Comparison of ENCODE assay signal across 8 mouse cellular contexts in genomic region chr15:85858980-85859489, GRCm38 (mm10). TPM values are rescaled to one million over a fixed set of nuclear protein-coding genes. Genes with fewer than 3 reads are reported as not detected.
DNase-seq lines count a peak whose midpoint lies in the region; ATAC-seq and TF ChIP-seq lines count a peak whose summit lies in the region.

No protein-coding gene starts in this region.

- H3K9me3 ChIP-seq in heart, embryonic 13.5 days, result no peaks in the 10 kb centered on the region
- H3K9me3 ChIP-seq in ES-E14 (ENCODE audit: control insufficient read depth, insufficient read depth, low read depth, low read length), result no peaks in the 10 kb centered on the region
- no peaks in the 10 kb centered on the region for H3K9me3 ChIP-seq in forebrain, embryonic 11.5 days (ENCODE audit: control insufficient read depth, low read length)
- H3K9me3 ChIP-seq in limb, embryonic 14.5 days (ENCODE audit: control insufficient read depth, low read length), result no peaks in the 10 kb centered on the region

- in situ Hi-C loops in ES-E14 (cut with MboI; ENCODE audit: low sequenced_read_pairs in 2 of 2, unreplicated experiment in 2 of 2), result no loop called here

- H3K4me3 ChIP-seq in heart, embryonic 13.5 days, result peak overlapping the region; percentile 90
- peak overlapping the region; percentile 66 to 75 for H3K4me3 ChIP-seq in ES-E14 (ENCODE audit: insufficient read depth in 1 of 2, low read depth in 1 of 2, low read length in 2 of 2, poor library complexity in 1 of 2, severe bottlenecking in 1 of 2)
- peak overlapping the region; percentile 85 for H3K4me3 ChIP-seq in forebrain, embryonic 11.5 days (ENCODE audit: low read depth, low read length)
- peak overlapping the region; percentile 74 for H3K4me3 ChIP-seq in limb, embryonic 14.5 days (replicated peaks; ENCODE audit: low read length)
- H3K4me3 ChIP-seq in olfactory bulb, adult 2 months (ENCODE audit: insufficient read depth, low read depth, low read length), result peak overlapping the region; percentile 82

- peak overlapping the region; percentile 79 for H3K9ac ChIP-seq in heart, embryonic 13.5 days
- H3K9ac ChIP-seq in ES-E14 (ENCODE audit: insufficient read depth, low read depth, low read length, poor library complexity, severe bottlenecking), result peak overlapping the region; percentile 75; the same call in 1 of the 2 replicates
- H3K9ac ChIP-seq in forebrain, embryonic 11.5 days (ENCODE audit: low read length), result peak overlapping the region; percentile 86
- peak overlapping the region; percentile 73 for H3K9ac ChIP-seq in limb, embryonic 14.5 days (ENCODE audit: low read depth, low read length, severe bottlenecking)

- H3K4me1 ChIP-seq in heart, embryonic 13.5 days, result peaks cover 28% of the 10 kb centered on the region
- peaks cover 6 to 8% of the 10 kb centered on the region in 2 experiments; a peak in 3 of 4 replicates for H3K4me1 ChIP-seq in ES-E14 (ENCODE audit: control insufficient read depth in 2 of 2, insufficient read depth in 2 of 2, low read length in 2 of 2, poor library complexity in 1 of 2)
- H3K4me1 ChIP-seq in forebrain, embryonic 11.5 days (replicated peaks; ENCODE audit: control insufficient read depth, insufficient read depth, low read length), result peaks cover 8% of the 10 kb centered on the region
- peaks cover 18% of the 10 kb centered on the region for H3K4me1 ChIP-seq in limb, embryonic 14.5 days (ENCODE audit: control insufficient read depth, insufficient read depth, low read length)
- H3K4me1 ChIP-seq in olfactory bulb, adult 2 months (ENCODE audit: control insufficient read depth, insufficient read depth, low read length), result peaks cover 7% of the 10 kb centered on the region

- no peak for DNase-seq in heart, adult 9 months (ENCODE audit: low spot score in 2 of 2)
- DNase-seq in ES-E14 (ENCODE audit: low read depth, low spot score), result no peak
- no peak for DNase-seq in forebrain, embryonic 11.5 days (ENCODE audit: low spot score)
- DNase-seq in limb, embryonic 14.5 days (ENCODE audit: low spot score), result peak; percentile 6
- no peak for DNase-seq in cerebellum, adult 11 months
- no peak for DNase-seq in layer of hippocampus, adult 11-12 months (ENCODE audit: low spot score)

- 0 out of 2 replicates have a peak overlapping the region, but pooled peaks have one; percentile 33 for H3K27ac ChIP-seq in heart, embryonic 13.5 days (replicated peaks)
- H3K27ac ChIP-seq in ES-E14 (ENCODE audit: insufficient read depth, low read depth, low read length, poor library complexity, severe bottlenecking), result no peak overlapping the region; the same call in 1 of the 2 replicates
- no peak overlapping the region for H3K27ac ChIP-seq in forebrain, embryonic 11.5 days (ENCODE audit: low read depth, low read length)
- 0 out of 2 replicates have a peak overlapping the region, but pooled peaks have one; percentile 33 for H3K27ac ChIP-seq in limb, embryonic 14.5 days (replicated peaks; ENCODE audit: low read depth, low read length)
- H3K27ac ChIP-seq in olfactory bulb, adult 2 months (ENCODE audit: insufficient read depth, low read depth, low read length), result peak overlapping the region; percentile 49

- no peaks in the 10 kb centered on the region for H3K27me3 ChIP-seq in heart, embryonic 13.5 days (replicated peaks)
- no peaks in the 10 kb centered on the region for H3K27me3 ChIP-seq in forebrain, embryonic 11.5 days (ENCODE audit: control insufficient read depth, insufficient read depth, low read length)
- no peaks in the 10 kb centered on the region for H3K27me3 ChIP-seq in limb, embryonic 14.5 days (ENCODE audit: control insufficient read depth, insufficient read depth, low read length)

- ATAC-seq in heart, embryonic 13.5 days (ENCODE audit: extremely low read depth, insufficient number of reproducible peaks, low FRiP score, low TSS enrichment), result no peak
- peak; percentile 45 for ATAC-seq in forebrain, embryonic 11.5 days (replicated peaks; ENCODE audit: low FRiP score)
- ATAC-seq in limb, embryonic 14.5 days (ENCODE audit: low FRiP score, low read depth), result peak; percentile 2; the same call in 1 of the 2 replicates

- no peak for TF ChIP-seq CTCF in olfactory bulb, adult 2 months (IDR thresholded peaks at IDR 0.05; ENCODE audit: insufficient read depth, low read depth, low read length)

- H3K36me3 ChIP-seq in heart, embryonic 13.5 days, result peaks cover 29% of the 10 kb centered on the region
- H3K36me3 ChIP-seq in ES-E14 (ENCODE audit: control insufficient read depth, insufficient read depth, low read length, poor library complexity, severe bottlenecking), result peaks cover 22% of the 10 kb centered on the region
- H3K36me3 ChIP-seq in forebrain, embryonic 11.5 days (ENCODE audit: control insufficient read depth, insufficient read depth, low read length), result peaks cover 6% of the 10 kb centered on the region; the same call in 1 of the 2 replicates
- peaks cover 25% of the 10 kb centered on the region for H3K36me3 ChIP-seq in limb, embryonic 14.5 days (ENCODE audit: control insufficient read depth, insufficient read depth, low read length)

- WGBS in heart, embryonic 13.5 days, result 11% methylated on average over 15 of the region's 15 CpGs
- 11% methylated on average over 15 of the region's 15 CpGs for WGBS in forebrain, embryonic 11.5 days
- 10% methylated on average over 15 of the region's 15 CpGs for WGBS in limb, embryonic 14.5 days
- 5% methylated on average over 15 of the region's 15 CpGs for WGBS in olfactory bulb, adult 2 months

- TF ChIP-seq POLR2A in limb, embryonic 14.5 days (IDR thresholded peaks at IDR 0.05; ENCODE audit: borderline replicate concordance, extremely low read depth, insufficient read depth, insufficient read length), result no peak
- TF ChIP-seq POLR2A in olfactory bulb, adult 2 months (IDR thresholded peaks at IDR 0.05; ENCODE audit: insufficient read depth, low read depth, low read length), result no peak; the same call in 1 of the 2 replicates

- H3K4me2 ChIP-seq in heart, embryonic 13.5 days, result peak overlapping the region; percentile 93
- H3K4me2 ChIP-seq in forebrain, embryonic 11.5 days (ENCODE audit: low read depth, low read length, severe bottlenecking), result peak overlapping the region; percentile 83
- H3K4me2 ChIP-seq in limb, embryonic 14.5 days (replicated peaks; ENCODE audit: low read depth, low read length, severe bottlenecking), result peak overlapping the region; percentile 86

TF ChIP-seq in ES-E14, 5 proteins besides CTCF, POLR2A, EP300 and RAD21:
- no peak for TF ChIP-seq CHD2 (IDR thresholded peaks at IDR 0.05; ENCODE audit: low read depth, low read length)
- TF ChIP-seq HCFC1 (IDR thresholded peaks at IDR 0.05; ENCODE audit: borderline replicate concordance, insufficient read depth, low read length), result no peak
- TF ChIP-seq ZNF384 (IDR thresholded peaks at IDR 0.05; ENCODE audit: low read depth, low read length), result no peak
- TF ChIP-seq MAFK (IDR thresholded peaks at IDR 0.05; ENCODE audit: insufficient read depth, low read depth, low read length), result no peak
- no peak for TF ChIP-seq ZC3H11A (IDR thresholded peaks at IDR 0.05; ENCODE audit: borderline replicate concordance, low read depth, low read length)

RNA-seq across cellular contexts. Expression of gene Gtse1, which starts 0.5 kb away (rescaled TPM):
- polyA plus RNA-seq in heart, embryonic 13.5 days (2015; fragmentation: Nextera tagmentation; extraction: Ambion mirVana), result 23.7 and 25.3 TPM in 2 replicates
- 114 and 140 TPM in 2 replicates for total RNA-seq in ES-E14 (2012; rRNA removed)
- 60.8 and 62.7 TPM in 2 replicates for polyA plus RNA-seq in forebrain, embryonic 11.5 days (2014; fragmentation: Nextera tagmentation; extraction: Ambion mirVana)
- polyA plus RNA-seq in limb, embryonic 14.5 days (2012; rRNA removed), result 27.2 and 29.6 TPM in 2 replicates
- 16.7 and 20.9 TPM in 2 replicates for polyA plus RNA-seq in limb, embryonic 14.5 days (2014; fragmentation: Nextera tagmentation; extraction: Ambion mirVana)
- polyA plus RNA-seq in olfactory bulb, adult 2 months (2012; ENCODE audit: insufficient read depth, insufficient read length, low replicate concordance, missing spikeins), result not detected in 2 replicates

RNA-seq across cellular contexts. Expression of gene Trmu, which starts 20.1 kb away (rescaled TPM):
- polyA plus RNA-seq in heart, embryonic 13.5 days (2015; fragmentation: Nextera tagmentation; extraction: Ambion mirVana), result 25.9 and 31.6 TPM in 2 replicates
- 30.4 and 32.2 TPM in 2 replicates for total RNA-seq in ES-E14 (2012; rRNA removed)
- 35.7 and 38.6 TPM in 2 replicates for polyA plus RNA-seq in forebrain, embryonic 11.5 days (2014; fragmentation: Nextera tagmentation; extraction: Ambion mirVana)
- 65.3 and 68.8 TPM in 2 replicates for polyA plus RNA-seq in limb, embryonic 14.5 days (2012; rRNA removed)
- 36.1 and 37.6 TPM in 2 replicates for polyA plus RNA-seq in limb, embryonic 14.5 days (2014; fragmentation: Nextera tagmentation; extraction: Ambion mirVana)
- not detected in 2 replicates for polyA plus RNA-seq in olfactory bulb, adult 2 months (2012; ENCODE audit: insufficient read depth, insufficient read length, low replicate concordance, missing spikeins)

RNA-seq across cellular contexts. Expression of gene Ttc38, which starts 26.9 kb away (rescaled TPM):
- polyA plus RNA-seq in heart, embryonic 13.5 days (2015; fragmentation: Nextera tagmentation; extraction: Ambion mirVana), result 3.1 and 4.2 TPM in 2 replicates
- total RNA-seq in ES-E14 (2012; rRNA removed), result 3.0 and 3.3 TPM in 2 replicates
- polyA plus RNA-seq in forebrain, embryonic 11.5 days (2014; fragmentation: Nextera tagmentation; extraction: Ambion mirVana), result 2.5 and 2.8 TPM in 2 replicates
- 5.0 and 5.9 TPM in 2 replicates for polyA plus RNA-seq in limb, embryonic 14.5 days (2012; rRNA removed)
- polyA plus RNA-seq in limb, embryonic 14.5 days (2014; fragmentation: Nextera tagmentation; extraction: Ambion mirVana), result 6.9 and 7.6 TPM in 2 replicates
- not detected in 2 replicates for polyA plus RNA-seq in olfactory bulb, adult 2 months (2012; ENCODE audit: insufficient read depth, insufficient read length, low replicate concordance, missing spikeins)

RNA-seq across cellular contexts. Expression of gene Pkdrej, which starts 37.5 kb away (rescaled TPM):
- 0.13 and 0.19 TPM in 2 replicates for polyA plus RNA-seq in heart, embryonic 13.5 days (2015; fragmentation: Nextera tagmentation; extraction: Ambion mirVana)
- 0.09 and 0.11 TPM in 2 replicates for total RNA-seq in ES-E14 (2012; rRNA removed)
- 0.05 TPM in 1 of 2 replicates, not detected in the other for polyA plus RNA-seq in forebrain, embryonic 11.5 days (2014; fragmentation: Nextera tagmentation; extraction: Ambion mirVana)
- 0.38 and 0.42 TPM in 2 replicates for polyA plus RNA-seq in limb, embryonic 14.5 days (2012; rRNA removed)
- 0.25 and 0.36 TPM in 2 replicates for polyA plus RNA-seq in limb, embryonic 14.5 days (2014; fragmentation: Nextera tagmentation; extraction: Ambion mirVana)
- not detected in 2 replicates for polyA plus RNA-seq in olfactory bulb, adult 2 months (2012; ENCODE audit: insufficient read depth, insufficient read length, low replicate concordance, missing spikeins)

RNA-seq across cellular contexts. Expression of gene Cdpf1, which starts 47.5 kb away (rescaled TPM):
- 46.1 and 48.2 TPM in 2 replicates for polyA plus RNA-seq in heart, embryonic 13.5 days (2015; fragmentation: Nextera tagmentation; extraction: Ambion mirVana)
- 12.9 and 22.6 TPM in 2 replicates for total RNA-seq in ES-E14 (2012; rRNA removed)
- 20.6 and 20.7 TPM in 2 replicates for polyA plus RNA-seq in forebrain, embryonic 11.5 days (2014; fragmentation: Nextera tagmentation; extraction: Ambion mirVana)
- polyA plus RNA-seq in limb, embryonic 14.5 days (2012; rRNA removed), result 25.0 and 36.2 TPM in 2 replicates
- polyA plus RNA-seq in limb, embryonic 14.5 days (2014; fragmentation: Nextera tagmentation; extraction: Ambion mirVana), result 28.4 and 32.5 TPM in 2 replicates
- polyA plus RNA-seq in olfactory bulb, adult 2 months (2012; ENCODE audit: insufficient read depth, insufficient read length, low replicate concordance, missing spikeins), result not detected in 2 replicates

Comparison
In these comparisons a context has a peak if more than half of its experiments do, and no peak if none do; other contexts are left out.
1. H3K27ac ChIP-seq: peak in heart, embryonic 13.5 days (single experiment), limb, embryonic 14.5 days (single experiment) and olfactory bulb, adult 2 months (single experiment); none in ES-E14 (single experiment) and forebrain, embryonic 11.5 days (single experiment).
2. RNA of gene Gtse1, which starts 0.5 kb away (polyA plus RNA-seq): 60.8 to 62.7 TPM in forebrain, embryonic 11.5 days, 16.7 to 29.6 TPM in limb, embryonic 14.5 days and 23.7 to 25.3 TPM in heart, embryonic 13.5 days; not detected in olfactory bulb, adult 2 months; every median in the first group is over 10 times any median in the second.
3. RNA of gene Trmu, which starts 20.1 kb away (polyA plus RNA-seq): 36.1 to 68.8 TPM in limb, embryonic 14.5 days, 35.7 to 38.6 TPM in forebrain, embryonic 11.5 days and 25.9 to 31.6 TPM in heart, embryonic 13.5 days; not detected in olfactory bulb, adult 2 months; every median in the first group is over 10 times any median in the second.
4. Peak in every context shown above with its lines, with median percentiles within 50 percentile points of each other: H3K4me2 ChIP-seq, H3K4me3 ChIP-seq and H3K9ac ChIP-seq.